Mouse (Mus musculus): ENCODE results near the gene Dpm3.

DNA sequence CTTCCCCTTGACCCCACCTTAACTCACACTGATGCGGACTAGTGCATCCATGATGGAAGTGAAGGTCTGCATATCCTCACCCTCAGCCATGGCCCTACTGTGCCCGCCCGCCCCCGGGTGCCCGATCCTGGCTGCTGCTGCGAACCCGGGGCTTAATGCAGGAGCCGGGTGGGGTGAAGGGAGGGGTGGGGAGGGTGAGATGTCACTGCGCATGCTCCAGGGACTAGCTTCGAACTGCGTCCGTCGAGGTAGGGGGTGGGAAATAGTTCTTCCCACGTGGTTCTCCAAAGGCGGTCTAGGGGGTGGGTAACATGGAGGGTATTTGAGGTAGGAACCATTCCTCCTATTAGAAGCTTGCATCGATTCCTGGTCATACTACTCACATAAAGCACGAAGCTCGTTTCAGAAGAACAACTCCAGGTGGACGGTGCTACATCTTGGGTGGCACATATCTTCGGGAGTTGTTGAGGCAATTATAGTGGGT is 13.4 kb upstream of the Dpm3 start, which contains the start of gene Krtcap2:
- TF ChIP-seq CTCF (IDR thresholded peaks at IDR 0.05; ENCODE audit: low read depth) = no peak
- TF ChIP-seq EP300 (IDR thresholded peaks at IDR 0.05; ENCODE audit: low read depth) = no peak

Data from liver, embryonic 14.5 days (tissue).